Mouse (Mus musculus): Measurements from ENCODE around the gene Ap2a2.

GRCm38 (mm10) chr7:141559726-141560325 lies 2.1 kb upstream of the Ap2a2 start:
- no peak for TF ChIP-seq CTCF (IDR thresholded peaks at IDR 0.05; ENCODE audit: low read depth)
- no peak for TF ChIP-seq EP300 (optimal IDR thresholded peaks at IDR 0.05)
